Mouse (Mus musculus): Measurements from ENCODE around the gene Enah. TPM values are rescaled to one million over a fixed set of nuclear protein-coding genes. Genes with fewer than 3 reads are reported as not detected.

The Enah gene
- total and polyA plus RNA-seq, 3 experiments: 0.45 to 0.69 TPM; not detected in 1

DNA sequence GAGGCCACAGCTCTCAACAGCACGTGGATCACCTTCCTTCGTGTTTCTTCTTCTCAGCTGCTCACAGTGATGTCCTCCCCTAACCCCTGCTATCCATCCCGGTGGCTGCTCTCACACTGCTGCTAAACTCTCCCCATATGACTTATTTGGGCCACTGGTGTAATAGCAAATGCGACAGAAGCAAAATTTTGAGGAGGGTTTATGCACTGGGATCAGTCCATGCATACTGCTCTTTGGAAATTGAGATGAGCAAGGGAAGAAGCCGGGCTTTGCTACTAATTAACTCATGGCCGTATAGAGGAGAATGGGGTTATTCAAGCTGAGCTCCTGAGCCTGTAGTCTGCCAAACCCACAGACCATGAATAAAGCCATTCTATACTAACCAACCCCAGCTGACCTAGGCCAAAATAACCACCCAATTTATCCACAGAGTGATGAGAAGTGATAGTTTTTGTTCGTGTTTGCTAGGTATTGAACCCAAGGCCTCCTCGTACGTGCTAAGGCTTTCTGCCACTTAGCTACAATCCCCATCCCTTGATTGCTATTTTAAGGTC is 7.7 kb upstream of the Enah start:
- H3K27me3 ChIP-seq (ENCODE audit: control insufficient read depth in 1 of 2, insufficient read depth in 2 of 2, low read length in 2 of 2): no peaks in the 10 kb centered on the region
- H3K79me2 ChIP-seq (ENCODE audit: control insufficient read depth, insufficient read depth, low read length, poor library complexity): no peaks in the 10 kb centered on the region
- H3K36me3 ChIP-seq (ENCODE audit: control insufficient read depth in 1 of 2, insufficient read depth in 2 of 2, low read length in 2 of 2): no peaks in the 10 kb centered on the region
- H3K4me3 ChIP-seq (ENCODE audit: control insufficient read depth in 1 of 2, insufficient read depth in 1 of 2, low read depth in 2 of 2, low read length in 2 of 2): no peak overlapping the region
- no peak for TF ChIP-seq POLR2AphosphoS2 (IDR thresholded peaks at IDR 0.05; ENCODE audit: low read length)
- TF ChIP-seq NELFE (IDR thresholded peaks at IDR 0.05; ENCODE audit: low read depth, low read length): no peak
- TF ChIP-seq ZNF384 (IDR thresholded peaks at IDR 0.05; ENCODE audit: low read depth, low read length): no peak
- TF ChIP-seq ELF1 (IDR thresholded peaks at IDR 0.05; ENCODE audit: low read depth, low read length): no peak
- no peak for TF ChIP-seq UBTF (IDR thresholded peaks at IDR 0.05; ENCODE audit: borderline replicate concordance, insufficient read depth, low read depth, low read length)
- no peak for TF ChIP-seq MAZ (IDR thresholded peaks at IDR 0.05; ENCODE audit: low read depth, low read length)
- no peak for TF ChIP-seq EP300 (IDR thresholded peaks at IDR 0.05; ENCODE audit: low read depth in 1 of 2, low read length in 2 of 2)
- no peak for TF ChIP-seq CTCF (IDR thresholded peaks at IDR 0.05 in 2 of 3, conservative IDR thresholded peaks at IDR 0.05 in 1 of 3; ENCODE audit: control insufficient read depth in 1 of 3, insufficient read depth in 1 of 3, low read depth in 2 of 3, low read length in 3 of 3, poor library complexity in 1 of 3, severe bottlenecking in 1 of 3)
- no peak for TF ChIP-seq POLR2A (IDR thresholded peaks at IDR 0.05; ENCODE audit: control insufficient read depth in 1 of 2, insufficient read depth in 1 of 2, low read depth in 1 of 2, low read length in 2 of 2, poor library complexity in 1 of 2)
- TF ChIP-seq JUND (IDR thresholded peaks at IDR 0.05; ENCODE audit: low read depth, low read length): no peak
- no peak for TF ChIP-seq TBP (IDR thresholded peaks at IDR 0.05; ENCODE audit: low read depth, low read length)
- TF ChIP-seq POLR2AphosphoS5 (IDR thresholded peaks at IDR 0.05; ENCODE audit: borderline replicate concordance, low read depth, low read length): no peak
- no peak for TF ChIP-seq SIN3A (IDR thresholded peaks at IDR 0.05; ENCODE audit: low read length)
- TF ChIP-seq E2F4 (IDR thresholded peaks at IDR 0.05; ENCODE audit: borderline replicate concordance, low read depth, low read length): no peak
- no peak overlapping the region for H3K27ac ChIP-seq (ENCODE audit: control insufficient read depth, low read depth, low read length)
- DNase-seq (ENCODE audit: low read depth, low spot score): no peak
- H3K9me3 ChIP-seq (replicated peaks; ENCODE audit: insufficient read depth, low read length): no peaks in the 10 kb centered on the region
- no peaks in the 10 kb centered on the region for H3K4me1 ChIP-seq (ENCODE audit: control insufficient read depth in 1 of 2, insufficient read depth in 2 of 2, low read length in 2 of 2)
- no peak overlapping the region for H3K9ac ChIP-seq (ENCODE audit: control insufficient read depth, low read depth, low read length, poor library complexity, severe bottlenecking)

DNA sequence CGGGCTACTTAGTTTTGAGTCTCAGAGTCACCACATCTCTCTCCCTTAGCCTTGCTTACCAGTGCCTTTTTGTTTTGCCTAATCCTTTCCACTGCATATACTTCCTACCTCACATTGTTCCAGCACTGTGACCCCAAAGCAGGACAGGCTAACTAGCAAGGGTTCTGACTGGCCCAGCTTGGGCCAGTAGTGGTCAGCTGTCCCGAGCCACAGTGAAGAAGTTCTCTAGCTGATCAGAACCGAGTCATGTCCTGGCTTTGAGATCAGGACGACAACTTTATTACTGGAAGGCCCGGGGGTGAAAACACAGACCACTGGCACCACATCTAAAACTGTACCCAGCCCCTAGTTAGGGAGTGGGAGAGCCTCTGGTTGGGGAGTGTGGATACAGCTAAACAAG is 7.0 kb upstream of the Enah start:
- Histone ChIP-seq H3K79me2 (ENCODE audit: control insufficient read depth, insufficient read depth, low read length, poor library complexity) (no peaks in the 10 kb centered on the region), H3K4me3 (ENCODE audit: control insufficient read depth in 1 of 2, insufficient read depth in 1 of 2, low read depth in 2 of 2, low read length in 2 of 2) (no peak overlapping the region), H3K27me3 (ENCODE audit: control insufficient read depth in 1 of 2, insufficient read depth in 2 of 2, low read length in 2 of 2) (no peaks in the 10 kb centered on the region), H3K9me3 (replicated peaks; ENCODE audit: insufficient read depth, low read length) (no peaks in the 10 kb centered on the region), H3K36me3 (ENCODE audit: control insufficient read depth in 1 of 2, insufficient read depth in 2 of 2, low read length in 2 of 2) (no peaks in the 10 kb centered on the region), H3K9ac (ENCODE audit: control insufficient read depth, low read depth, low read length, poor library complexity, severe bottlenecking) (no peak overlapping the region), H3K27ac (ENCODE audit: control insufficient read depth, low read depth, low read length) (no peak overlapping the region), H3K4me1 (ENCODE audit: control insufficient read depth in 1 of 2, insufficient read depth in 2 of 2, low read length in 2 of 2) (no peaks in the 10 kb centered on the region)
- TF ChIP-seq ETS1 (IDR thresholded peaks at IDR 0.05; ENCODE audit: low read depth, low read length) (no peak), BHLHE40 (IDR thresholded peaks at IDR 0.05; ENCODE audit: borderline replicate concordance, low read depth, low read length) (no peak), ZKSCAN1 (IDR thresholded peaks at IDR 0.05; ENCODE audit: low read depth, low read length) (no peak), MYC (IDR thresholded peaks at IDR 0.05; ENCODE audit: low read depth, low read length) (no peak), JUND (IDR thresholded peaks at IDR 0.05; ENCODE audit: low read depth, low read length) (no peak), ZNF384 (IDR thresholded peaks at IDR 0.05; ENCODE audit: low read depth, low read length) (no peak), RCOR1 (IDR thresholded peaks at IDR 0.05; ENCODE audit: low read depth, low read length) (no peak), MAX (IDR thresholded peaks at IDR 0.05; ENCODE audit: low read length) (no peak), HCFC1 (IDR thresholded peaks at IDR 0.05; ENCODE audit: low read depth, low read length) (no peak), NELFE (IDR thresholded peaks at IDR 0.05; ENCODE audit: low read depth, low read length) (no peak), SMC3 (IDR thresholded peaks at IDR 0.05; ENCODE audit: low read depth, low read length) (no peak), MYB (IDR thresholded peaks at IDR 0.05; ENCODE audit: low read depth, low read length) (no peak), RAD21 (IDR thresholded peaks at IDR 0.05; ENCODE audit: low read depth, low read length) (no peak)
- DNase-seq (ENCODE audit: low read depth, low spot score): no peak

All from MEL (cell line).